Mouse (Mus musculus): ENCODE measurements around the gene Wnt3. TPM values are rescaled to one million over a fixed set of nuclear protein-coding genes. Genes with fewer than 3 reads are reported as not detected.

Gene Wnt3
- polyA plus RNA-seq, 1 experiment = 10.4 TPM

GRCm38 (mm10) chr11:103765556-103766011, 8.4 kb upstream of the Wnt3 start:
- H3K4me1 ChIP-seq (ENCODE audit: control insufficient read depth, insufficient read depth, low read length) = no peaks in the 10 kb centered on the region
- no peak for TF ChIP-seq POLR2A (IDR thresholded peaks at IDR 0.05; ENCODE audit: insufficient read depth, low read length)
- TF ChIP-seq EP300 (IDR thresholded peaks at IDR 0.05; ENCODE audit: insufficient read depth, low read depth, low read length) = no peak
- no peak for TF ChIP-seq CTCF (IDR thresholded peaks at IDR 0.05; ENCODE audit: low read depth, low read length)
- H3K9me3 ChIP-seq (replicated peaks; ENCODE audit: control insufficient read depth, insufficient read depth, low read length, poor library complexity, severe bottlenecking) = 0 out of 2 replicates have a peak, but pooled peaks cover 3% of the 10 kb centered on the region
- H3K36me3 ChIP-seq (ENCODE audit: control insufficient read depth, insufficient read depth, low read length, poor library complexity, severe bottlenecking) = no peaks in the 10 kb centered on the region
- no peak overlapping the region for H3K4me3 ChIP-seq (ENCODE audit: low read depth, low read length)
- no peak overlapping the region for H3K27ac ChIP-seq (ENCODE audit: insufficient read depth, low read length)
- no peak overlapping the region for H3K9ac ChIP-seq (ENCODE audit: low read depth, poor library complexity, severe bottlenecking)
- peaks cover 2% of the 10 kb centered on the region; the same call in 1 of the 2 replicates for H3K27me3 ChIP-seq (ENCODE audit: control insufficient read depth, insufficient read depth, low read length, poor library complexity, severe bottlenecking)

GRCm38 (mm10) chr11:103771160-103771817, 2.7 kb upstream of the Wnt3 start:
- 0 out of 2 replicates have a peak, but pooled peaks have one; percentile 31 for TF ChIP-seq EP300 (IDR thresholded peaks at IDR 0.05; ENCODE audit: insufficient read depth, low read depth, low read length)
- no peak for TF ChIP-seq CTCF (IDR thresholded peaks at IDR 0.05; ENCODE audit: low read depth, low read length)
- Histone ChIP-seq H3K27ac (ENCODE audit: insufficient read depth, low read length) (no peak overlapping the region), H3K27me3 (ENCODE audit: control insufficient read depth, insufficient read depth, low read length, poor library complexity, severe bottlenecking) (peaks cover 32% of the 10 kb centered on the region), H3K9ac (ENCODE audit: low read depth, poor library complexity, severe bottlenecking) (no peak overlapping the region), H3K4me1 (ENCODE audit: control insufficient read depth, insufficient read depth, low read length) (peaks cover 2% of the 10 kb centered on the region), H3K4me3 (ENCODE audit: low read depth, low read length) (no peak overlapping the region), H3K9me3 (replicated peaks; ENCODE audit: control insufficient read depth, insufficient read depth, low read length, poor library complexity, severe bottlenecking) (no peaks in the 10 kb centered on the region), H3K36me3 (ENCODE audit: control insufficient read depth, insufficient read depth, low read length, poor library complexity, severe bottlenecking) (no peaks in the 10 kb centered on the region)

DNA sequence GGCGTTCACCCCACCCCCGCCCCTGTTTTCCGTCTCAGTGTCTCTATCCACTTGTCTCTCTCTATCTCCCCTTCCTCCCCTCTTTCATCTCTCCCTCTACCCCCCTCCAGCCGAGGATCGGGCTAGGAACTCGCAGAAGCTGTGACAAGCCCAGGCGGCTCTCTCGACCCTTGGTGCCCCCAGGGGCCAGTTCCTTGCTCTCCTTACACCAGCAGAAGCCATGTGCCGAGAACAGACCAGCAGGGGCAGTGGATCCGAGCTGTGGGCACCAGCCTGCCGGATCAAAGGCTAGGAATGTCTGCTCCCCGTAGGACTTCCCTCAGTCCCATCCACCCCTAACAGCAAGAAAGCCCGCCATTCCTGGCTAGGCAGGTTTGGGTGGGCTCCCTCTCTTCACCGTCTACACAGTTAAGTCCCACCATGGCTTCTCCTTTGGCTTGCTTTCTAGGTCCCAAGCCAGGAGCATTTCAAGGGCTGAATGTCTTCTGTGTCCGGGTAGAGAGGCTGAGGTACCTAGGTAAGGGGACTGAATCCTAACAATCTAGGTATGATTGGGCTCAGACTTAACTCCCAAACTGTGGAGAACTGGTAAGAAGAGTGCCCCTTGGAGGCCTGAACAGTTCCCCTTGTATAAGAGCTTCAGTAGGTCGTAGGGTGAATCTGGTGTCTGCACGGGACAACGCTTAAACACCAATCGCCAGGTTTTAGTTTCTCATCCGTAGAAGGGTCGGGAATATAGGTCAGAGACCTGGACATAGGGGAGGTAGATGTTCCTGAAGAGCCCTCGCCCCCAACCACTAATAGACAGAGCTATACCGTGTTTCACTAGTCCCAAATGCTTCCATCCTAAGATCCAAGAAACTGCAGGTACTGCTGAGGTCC, 1.2 kb upstream of the Wnt3 start:
- Histone ChIP-seq H3K27me3 (ENCODE audit: control insufficient read depth, insufficient read depth, low read length, poor library complexity, severe bottlenecking) (peaks cover 32% of the 10 kb centered on the region), H3K9ac (ENCODE audit: low read depth, poor library complexity, severe bottlenecking) (peak overlapping the region; percentile 11; the same call in 1 of the 2 replicates), H3K9me3 (replicated peaks; ENCODE audit: control insufficient read depth, insufficient read depth, low read length, poor library complexity, severe bottlenecking) (no peaks in the 10 kb centered on the region), H3K27ac (ENCODE audit: insufficient read depth, low read length) (no peak overlapping the region), H3K4me3 (ENCODE audit: low read depth, low read length) (peak overlapping the region; percentile 51), H3K4me1 (ENCODE audit: control insufficient read depth, insufficient read depth, low read length) (peaks cover 2% of the 10 kb centered on the region), H3K36me3 (ENCODE audit: control insufficient read depth, insufficient read depth, low read length, poor library complexity, severe bottlenecking) (no peaks in the 10 kb centered on the region)
- no peak for TF ChIP-seq POLR2A (IDR thresholded peaks at IDR 0.05; ENCODE audit: insufficient read depth, low read length)
- no peak for TF ChIP-seq EP300 (IDR thresholded peaks at IDR 0.05; ENCODE audit: insufficient read depth, low read depth, low read length)
- no peak for TF ChIP-seq CTCF (IDR thresholded peaks at IDR 0.05; ENCODE audit: low read depth, low read length)

- Histone ChIP-seq H3K27me3 (ENCODE audit: control insufficient read depth, insufficient read depth, low read length, poor library complexity, severe bottlenecking) (peaks cover 32% of the 10 kb centered on the region), H3K4me3 (ENCODE audit: low read depth, low read length) (peak overlapping the region; percentile 60), H3K9me3 (replicated peaks; ENCODE audit: control insufficient read depth, insufficient read depth, low read length, poor library complexity, severe bottlenecking) (no peaks in the 10 kb centered on the region), H3K9ac (ENCODE audit: low read depth, poor library complexity, severe bottlenecking) (peak overlapping the region; percentile 37), H3K27ac (ENCODE audit: insufficient read depth, low read length) (no peak overlapping the region), H3K4me1 (ENCODE audit: control insufficient read depth, insufficient read depth, low read length) (peaks cover 2% of the 10 kb centered on the region), H3K36me3 (ENCODE audit: control insufficient read depth, insufficient read depth, low read length, poor library complexity, severe bottlenecking) (no peaks in the 10 kb centered on the region)
- TF ChIP-seq CTCF (IDR thresholded peaks at IDR 0.05; ENCODE audit: low read depth, low read length) (no peak), POLR2A (IDR thresholded peaks at IDR 0.05; ENCODE audit: insufficient read depth, low read length) (no peak), EP300 (IDR thresholded peaks at IDR 0.05; ENCODE audit: insufficient read depth, low read depth, low read length) (no peak)
These were observed 229 bp downstream of the Wnt3 start for GRCm38 (mm10) chr11:103774228-103774530.

DNA sequence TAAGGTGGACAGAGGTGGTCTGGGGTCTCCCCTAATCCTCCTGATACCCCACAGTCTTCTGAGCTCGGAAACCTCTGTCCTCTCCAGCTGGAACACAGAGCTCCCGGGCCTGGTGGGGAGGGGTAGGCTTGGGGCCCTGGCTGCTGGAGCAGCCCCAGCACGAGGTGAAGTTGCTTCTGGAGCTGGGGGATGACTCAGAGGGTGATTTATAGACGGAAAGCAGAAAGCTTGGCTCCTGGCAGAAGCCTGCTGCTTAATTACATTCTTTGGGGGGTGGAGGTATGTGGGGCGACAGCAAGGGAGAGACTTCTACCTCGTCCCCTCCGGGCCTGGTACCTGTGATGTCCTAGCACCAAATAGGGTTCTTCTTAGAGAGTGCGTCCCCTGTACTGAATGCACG, 6.2 kb downstream of the Wnt3 start:
- Histone ChIP-seq H3K27me3 (ENCODE audit: control insufficient read depth, insufficient read depth, low read length, poor library complexity, severe bottlenecking) (peaks cover 7% of the 10 kb centered on the region; the same call in 1 of the 2 replicates), H3K9ac (ENCODE audit: low read depth, poor library complexity, severe bottlenecking) (no peak overlapping the region), H3K36me3 (ENCODE audit: control insufficient read depth, insufficient read depth, low read length, poor library complexity, severe bottlenecking) (no peaks in the 10 kb centered on the region), H3K9me3 (replicated peaks; ENCODE audit: control insufficient read depth, insufficient read depth, low read length, poor library complexity, severe bottlenecking) (no peaks in the 10 kb centered on the region), H3K4me1 (ENCODE audit: control insufficient read depth, insufficient read depth, low read length) (no peaks in the 10 kb centered on the region), H3K27ac (ENCODE audit: insufficient read depth, low read length) (no peak overlapping the region), H3K4me3 (ENCODE audit: low read depth, low read length) (no peak overlapping the region)
- TF ChIP-seq CTCF (IDR thresholded peaks at IDR 0.05; ENCODE audit: low read depth, low read length) (no peak), EP300 (IDR thresholded peaks at IDR 0.05; ENCODE audit: insufficient read depth, low read depth, low read length) (no peak), POLR2A (IDR thresholded peaks at IDR 0.05; ENCODE audit: insufficient read depth, low read length) (no peak)

GRCm38 (mm10) chr11:103789951-103790350, 16.0 kb downstream of the Wnt3 start:
- no peaks in the 10 kb centered on the region for H3K9me3 ChIP-seq (replicated peaks; ENCODE audit: control insufficient read depth, insufficient read depth, low read length, poor library complexity, severe bottlenecking)
- no peak overlapping the region for H3K27ac ChIP-seq (ENCODE audit: insufficient read depth, low read length)
- no peaks in the 10 kb centered on the region for H3K36me3 ChIP-seq (ENCODE audit: control insufficient read depth, insufficient read depth, low read length, poor library complexity, severe bottlenecking)
- no peak overlapping the region for H3K4me3 ChIP-seq (ENCODE audit: low read depth, low read length)
- H3K27me3 ChIP-seq (ENCODE audit: control insufficient read depth, insufficient read depth, low read length, poor library complexity, severe bottlenecking) = no peaks in the 10 kb centered on the region
- no peak overlapping the region for H3K9ac ChIP-seq (ENCODE audit: low read depth, poor library complexity, severe bottlenecking)
- no peaks in the 10 kb centered on the region for H3K4me1 ChIP-seq (ENCODE audit: control insufficient read depth, insufficient read depth, low read length)
- no peak for TF ChIP-seq EP300 (IDR thresholded peaks at IDR 0.05; ENCODE audit: insufficient read depth, low read depth, low read length)
- TF ChIP-seq POLR2A (IDR thresholded peaks at IDR 0.05; ENCODE audit: insufficient read depth, low read length) = no peak
- TF ChIP-seq CTCF (IDR thresholded peaks at IDR 0.05; ENCODE audit: low read depth, low read length) = no peak

Measured in ES-Bruce4 (cell line).